17 mouse cellular contexts compared by ENCODE assay signal in the genomic region with DNA sequence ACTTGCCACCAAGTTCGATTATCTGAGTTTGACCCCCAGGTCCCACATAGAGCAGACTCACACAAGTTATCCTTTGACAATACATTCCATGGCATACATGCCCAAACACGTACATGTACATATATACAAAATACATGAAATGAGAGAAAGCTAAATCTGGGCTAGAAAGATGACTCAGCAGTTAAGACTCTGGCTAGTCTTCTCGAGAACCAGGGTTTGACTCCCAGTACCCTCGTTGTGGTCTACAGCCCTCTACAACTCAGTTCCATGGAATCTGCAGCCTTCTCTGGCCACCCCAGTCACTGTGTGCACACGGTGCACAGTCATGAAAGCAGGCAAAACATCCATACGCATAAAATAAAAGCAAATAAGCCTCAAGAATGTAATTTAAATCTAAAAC.
"Had no signal": no experiment of that assay in that cellular context is flagged by ENCODE, and none has a peak within 500 bp of the region (broad histone marks: within the 10 kb centered on the region; RNA-seq: fewer than 3 reads in every experiment).

No protein-coding gene starts in this region.

- H3K27ac ChIP-seq: lung, embryonic 15.5 days; macrophage; midbrain, embryonic 13.5 days; midbrain, embryonic 15.5 days; neural tube, embryonic 12.5 days had no signal

- H3K27me3 ChIP-seq: lung, embryonic 15.5 days; megakaryocyte, embryonic 14.5 days; midbrain, embryonic 13.5 days; midbrain, embryonic 15.5 days; neural tube, embryonic 12.5 days had no signal

- H3K4me3 ChIP-seq: lung, embryonic 15.5 days; megakaryocyte, embryonic 14.5 days; midbrain, embryonic 13.5 days; midbrain, embryonic 15.5 days; neural tube, embryonic 12.5 days had no signal

- DNase-seq: liver, postnatal 0 days; lung, adult 2 months; lung, postnatal 14 days; lung, postnatal 36 days; right cerebral cortex, postnatal 14 days; right cerebral cortex, postnatal 4 days; spleen, adult 18-20 months; thymus, adult 18-20 months; thymus, postnatal 14 days; thymus, postnatal 4 days had no signal

- H3K4me1 ChIP-seq: lung, embryonic 15.5 days; midbrain, embryonic 13.5 days; midbrain, embryonic 15.5 days; neural tube, embryonic 12.5 days had no signal

- H3K9ac ChIP-seq: liver, postnatal 0 days; lung, embryonic 15.5 days; midbrain, embryonic 13.5 days; midbrain, embryonic 15.5 days; neural tube, embryonic 12.5 days had no signal

- H3K9me3 ChIP-seq: lung, embryonic 15.5 days; midbrain, embryonic 13.5 days; midbrain, embryonic 15.5 days; neural tube, embryonic 12.5 days had no signal

- ATAC-seq: liver, postnatal 0 days; lung, postnatal 0 days; midbrain, embryonic 13.5 days; midbrain, embryonic 15.5 days had no signal

- H3K36me3 ChIP-seq: lung, embryonic 15.5 days; midbrain, embryonic 13.5 days; midbrain, embryonic 15.5 days; neural tube, embryonic 12.5 days had no signal
